29 mouse cellular contexts compared by ENCODE assay signal in genomic region chr11:49219271-49219670, GRCm38 (mm10). TPM values are rescaled to one million over a fixed set of nuclear protein-coding genes. Genes with fewer than 3 reads are reported as not detected.
DNase-seq lines count a peak whose midpoint lies in the region; ATAC-seq and TF ChIP-seq lines count a peak whose summit lies in the region.
"Had no signal": no experiment of that assay in that cellular context is flagged by ENCODE, and none has a peak within 500 bp of the region (broad histone marks: within the 10 kb centered on the region; RNA-seq: fewer than 3 reads in every experiment).

No protein-coding gene starts in this region.

- H3K36me3 ChIP-seq in liver, embryonic 15.5 days (replicated peaks): peaks cover 33% of the 10 kb centered on the region
- peaks cover 33% of the 10 kb centered on the region for H3K36me3 ChIP-seq in liver, embryonic 12.5 days
- peaks cover 32% of the 10 kb centered on the region for H3K36me3 ChIP-seq in liver, postnatal 0 days (replicated peaks; ENCODE audit: insufficient read depth, low read length)
- peaks cover 27% of the 10 kb centered on the region for H3K36me3 ChIP-seq in liver, embryonic 11.5 days (ENCODE audit: control insufficient read depth, insufficient read depth, low read length)

- H3K4me3 ChIP-seq in liver, embryonic 15.5 days (replicated peaks): no peak overlapping the region
- no peak overlapping the region for H3K4me3 ChIP-seq in liver, embryonic 12.5 days
- H3K4me3 ChIP-seq in liver, postnatal 0 days (ENCODE audit: low read depth, low read length): no peak overlapping the region
- no peak overlapping the region for H3K4me3 ChIP-seq in liver, embryonic 11.5 days (ENCODE audit: low read depth, low read length)
- H3K4me3 ChIP-seq: embryonic facial prominence, embryonic 13.5 days; embryonic facial prominence, embryonic 15.5 days; erythroblast, embryonic 14.5 days; forebrain, embryonic 10.5 days; forebrain, embryonic 12.5 days had no signal

- TF ChIP-seq CTCF in liver, postnatal 0 days (IDR thresholded peaks at IDR 0.05; ENCODE audit: low read depth): no peak

- H3K4me1 ChIP-seq in liver, embryonic 15.5 days (replicated peaks): 0 out of 2 replicates have a peak, but pooled peaks cover 3% of the 10 kb centered on the region
- no peaks in the 10 kb centered on the region for H3K4me1 ChIP-seq in liver, embryonic 12.5 days
- H3K4me1 ChIP-seq in liver, postnatal 0 days (ENCODE audit: insufficient read depth): no peaks in the 10 kb centered on the region
- no peaks in the 10 kb centered on the region for H3K4me1 ChIP-seq in liver, embryonic 11.5 days (replicated peaks; ENCODE audit: control insufficient read depth, insufficient read depth, low read length)
- H3K4me1 ChIP-seq: embryonic facial prominence, embryonic 13.5 days; embryonic facial prominence, embryonic 15.5 days; forebrain, embryonic 10.5 days; forebrain, embryonic 12.5 days had no signal

- DNase-seq in liver, postnatal 0 days: no peak
- no peak for DNase-seq in liver, embryonic 11.5 days (ENCODE audit: low spot score)
- no peak for DNase-seq in left cerebral cortex, postnatal 4 days
- DNase-seq: adrenal gland, postnatal 10 days; adrenal gland, postnatal 25 days; B cell, adult 2 months; cerebellum, adult 11 months; cerebellum, adult 18-20 months; cerebellum, adult 8-10 months; cerebellum, adult 9-11 months; cerebellum, postnatal 14 days; cerebellum, postnatal 36 days; embryo, embryonic 11 days had no signal

- no peaks in the 10 kb centered on the region for H3K27me3 ChIP-seq in liver, embryonic 15.5 days
- no peaks in the 10 kb centered on the region for H3K27me3 ChIP-seq in liver, embryonic 12.5 days (replicated peaks)
- no peaks in the 10 kb centered on the region for H3K27me3 ChIP-seq in liver, postnatal 0 days (ENCODE audit: insufficient read depth, low read length)
- H3K27me3 ChIP-seq in liver, embryonic 11.5 days (replicated peaks; ENCODE audit: control insufficient read depth, insufficient read depth, low read length): no peaks in the 10 kb centered on the region
- H3K27me3 ChIP-seq: embryonic facial prominence, embryonic 13.5 days; embryonic facial prominence, embryonic 15.5 days; forebrain, embryonic 12.5 days; Patski had no signal

- 76% methylated on average over 2 of the region's 2 CpGs for WGBS in liver, embryonic 15.5 days (ENCODE audit: insufficient replicate concordance)
- 71% methylated on average over 2 of the region's 2 CpGs for WGBS in liver, embryonic 12.5 days (ENCODE audit: insufficient replicate concordance)
- WGBS in liver, postnatal 0 days (ENCODE audit: insufficient replicate concordance): 62% methylated on average over 2 of the region's 2 CpGs
- 90% methylated on average over 2 of the region's 2 CpGs for WGBS in liver, embryonic 11.5 days

- no peak overlapping the region for H3K9ac ChIP-seq in liver, embryonic 15.5 days
- H3K9ac ChIP-seq in liver, embryonic 12.5 days: no peak overlapping the region
- H3K9ac ChIP-seq in liver, postnatal 0 days (replicated peaks): no peak overlapping the region
- H3K9ac ChIP-seq in liver, embryonic 11.5 days (ENCODE audit: low read depth, low read length): no peak overlapping the region
- H3K9ac ChIP-seq: embryonic facial prominence, embryonic 13.5 days; embryonic facial prominence, embryonic 15.5 days; forebrain, embryonic 12.5 days had no signal

- ATAC-seq in liver, embryonic 15.5 days (ENCODE audit: insufficient read depth): peak; percentile 51; the same call in 1 of the 2 replicates
- ATAC-seq in liver, embryonic 12.5 days: no peak
- ATAC-seq in liver, postnatal 0 days: peak; percentile 59; the same call in 1 of the 2 replicates
- no peak for ATAC-seq in liver, embryonic 11.5 days (replicated peaks; ENCODE audit: low FRiP score)
- ATAC-seq: activated CD4-positive, CD25-positive, alpha-beta regulatory T cell, adult 4 months; CD4-positive, CD25-positive, alpha-beta regulatory T cell, adult 4 months; forebrain, embryonic 14.5 days; forebrain, embryonic 16.5 days; Patski had no signal

- intact Hi-C loops in left cerebral cortex, postnatal 4 days (cut with DNase I): no loop called here

- no peak overlapping the region for H3K27ac ChIP-seq in liver, embryonic 15.5 days (replicated peaks)
- H3K27ac ChIP-seq in liver, embryonic 12.5 days: no peak overlapping the region
- H3K27ac ChIP-seq in liver, postnatal 0 days (ENCODE audit: low read depth): no peak overlapping the region
- no peak overlapping the region for H3K27ac ChIP-seq in liver, embryonic 11.5 days (ENCODE audit: low read depth, low read length)
- H3K27ac ChIP-seq: embryonic facial prominence, embryonic 13.5 days; embryonic facial prominence, embryonic 15.5 days; forebrain, embryonic 10.5 days; forebrain, embryonic 12.5 days had no signal

- no peak for TF ChIP-seq EP300 in liver, postnatal 0 days (IDR thresholded peaks at IDR 0.05; ENCODE audit: low read depth)

- no peak overlapping the region for H3K4me2 ChIP-seq in liver, embryonic 15.5 days
- H3K4me2 ChIP-seq in liver, embryonic 12.5 days: no peak overlapping the region
- H3K4me2 ChIP-seq in liver, postnatal 0 days (ENCODE audit: low read depth, low read length): no peak overlapping the region
- no peak overlapping the region for H3K4me2 ChIP-seq in liver, embryonic 11.5 days
- H3K4me2 ChIP-seq: embryonic facial prominence, embryonic 13.5 days; embryonic facial prominence, embryonic 15.5 days; forebrain, embryonic 12.5 days had no signal

- no peaks in the 10 kb centered on the region for H3K9me3 ChIP-seq in liver, embryonic 15.5 days (replicated peaks)
- H3K9me3 ChIP-seq in liver, embryonic 12.5 days (replicated peaks): no peaks in the 10 kb centered on the region
- H3K9me3 ChIP-seq in liver, postnatal 0 days (ENCODE audit: low read length): no peaks in the 10 kb centered on the region
- no peaks in the 10 kb centered on the region for H3K9me3 ChIP-seq in liver, embryonic 11.5 days (ENCODE audit: control insufficient read depth, low read length)
- H3K9me3 ChIP-seq: embryonic facial prominence, embryonic 13.5 days; embryonic facial prominence, embryonic 15.5 days; forebrain, embryonic 10.5 days; forebrain, embryonic 12.5 days had no signal

RNA-seq across cellular contexts. Expression of gene Zfp62, which starts 16.2 kb away (rescaled TPM):
- 10.2 and 10.4 TPM in 2 replicates for polyA plus RNA-seq in liver, embryonic 15.5 days (2015; fragmentation: Nextera tagmentation; extraction: Ambion mirVana)
- polyA plus RNA-seq in liver, embryonic 12.5 days (2016; fragmentation: Nextera tagmentation; extraction: Ambion mirVana): 16.2 and 16.6 TPM in 2 replicates
- 8.6 and 8.8 TPM in 2 replicates for polyA plus RNA-seq in liver, postnatal 0 days (2015; fragmentation: Nextera tagmentation; extraction: Ambion mirVana)
- polyA plus RNA-seq in liver, embryonic 11.5 days (2014; fragmentation: Nextera tagmentation; extraction: Ambion mirVana): 30.9 and 32.2 TPM in 2 replicates
- 10 to 100 TPM; 47.3 to 50.4 TPM for total RNA-seq in left cerebral cortex, postnatal 4 days (2021)

RNA-seq across cellular contexts. Expression of gene Mgat1, which starts 24.7 kb away (rescaled TPM):
- polyA plus RNA-seq in liver, embryonic 15.5 days (2015; fragmentation: Nextera tagmentation; extraction: Ambion mirVana): 35.1 and 45.6 TPM in 2 replicates
- 35.4 and 35.7 TPM in 2 replicates for polyA plus RNA-seq in liver, embryonic 12.5 days (2016; fragmentation: Nextera tagmentation; extraction: Ambion mirVana)
- 56.3 and 58.2 TPM in 2 replicates for polyA plus RNA-seq in liver, postnatal 0 days (2015; fragmentation: Nextera tagmentation; extraction: Ambion mirVana)
- polyA plus RNA-seq in liver, embryonic 11.5 days (2014; fragmentation: Nextera tagmentation; extraction: Ambion mirVana): 41.7 and 43.3 TPM in 2 replicates
- 10 to 100 TPM; 54.4 to 58.7 TPM for total RNA-seq in left cerebral cortex, postnatal 4 days (2021)

RNA-seq across cellular contexts. Expression of gene Btnl9, which starts 32.3 kb away (rescaled TPM):
- polyA plus RNA-seq in liver, embryonic 15.5 days (2015; fragmentation: Nextera tagmentation; extraction: Ambion mirVana): 0.76 and 1.6 TPM in 2 replicates
- polyA plus RNA-seq in liver, embryonic 12.5 days (2016; fragmentation: Nextera tagmentation; extraction: Ambion mirVana): 1.6 and 2.0 TPM in 2 replicates
- polyA plus RNA-seq in liver, postnatal 0 days (2015; fragmentation: Nextera tagmentation; extraction: Ambion mirVana): 1.6 and 1.9 TPM in 2 replicates
- 2.0 and 2.2 TPM in 2 replicates for polyA plus RNA-seq in liver, embryonic 11.5 days (2014; fragmentation: Nextera tagmentation; extraction: Ambion mirVana)
- total RNA-seq in left cerebral cortex, postnatal 4 days (2021): under 1 TPM; 0.40 to 0.70 TPM
- polyA plus RNA-seq: activated CD4-positive, CD25-positive, alpha-beta regulatory T cell, adult 4 months; erythroblast, embryonic 14.5 days; forebrain, embryonic 12.5 days; forebrain, embryonic 14.5 days; forebrain, embryonic 16.5 days; Patski had no signal

RNA-seq across cellular contexts. Expression of gene Olfr1393, which starts 58.8 kb away (rescaled TPM):
- not detected in 2 replicates for polyA plus RNA-seq in liver, embryonic 15.5 days (2015; fragmentation: Nextera tagmentation; extraction: Ambion mirVana)
- polyA plus RNA-seq in liver, embryonic 12.5 days (2016; fragmentation: Nextera tagmentation; extraction: Ambion mirVana): 0.05 and 0.10 TPM in 2 replicates
- polyA plus RNA-seq in liver, postnatal 0 days (2015; fragmentation: Nextera tagmentation; extraction: Ambion mirVana): 0.05 and 0.07 TPM in 2 replicates
- polyA plus RNA-seq in liver, embryonic 11.5 days (2014; fragmentation: Nextera tagmentation; extraction: Ambion mirVana): 0.13 TPM in 1 of 2 replicates, not detected in the other
- under 1 TPM in 1 of 2 experiments, not detected in 1; 0.48 TPM for total RNA-seq in left cerebral cortex, postnatal 4 days (2021)
- total RNA-seq: adrenal gland, adult 18-20 months; adrenal gland, postnatal 10 days; adrenal gland, postnatal 25 days; common myeloid progenitor, adult 5-6 weeks; ES-E14 had no signal
- polyA plus RNA-seq: activated CD4-positive, CD25-positive, alpha-beta regulatory T cell, adult 4 months; embryonic facial prominence, embryonic 11.5 days; embryonic facial prominence, embryonic 13.5 days; erythroblast, embryonic 14.5 days; forebrain, embryonic 14.5 days; forebrain, embryonic 16.5 days had no signal

Comparison
In these comparisons a context has a peak if more than half of its experiments do, and no peak if none do; other contexts are left out.
1. ATAC-seq: peak in liver, embryonic 15.5 days (single experiment) and liver, postnatal 0 days (single experiment); none in liver, embryonic 12.5 days (single experiment) and liver, embryonic 11.5 days (single experiment).